Mouse (Mus musculus): ENCODE data around the gene Vmn2r89.

GRCm38 (mm10) chr14:51497958-51498357, 46.3 kb downstream of the Vmn2r89 start:
- no peak for TF ChIP-seq POLR2A (IDR thresholded peaks at IDR 0.05; ENCODE audit: control insufficient read depth, extremely low read depth, insufficient read depth, low read length, poor library complexity)
- no peak for TF ChIP-seq CTCF (IDR thresholded peaks at IDR 0.05; ENCODE audit: borderline replicate concordance, control insufficient read depth, extremely low read depth, insufficient read depth, low read length, poor library complexity)
